Mouse (Mus musculus) hematopoietic stem cell, adult 5-6 weeks (primary cell): ENCODE measurements around the gene Lgals9. TPM values are rescaled to one million over a fixed set of nuclear protein-coding genes. Genes with fewer than 3 reads are reported as not detected.
A peak's percentile ranks its signal among the peaks of the same experiment; 100 is the strongest.

ENCODE experiments used
- ATAC-seq, 2 experiments: fragments of 125-278 bp in 1 of 2; replicated peaks in 1 of 2; 2 replicates each; pipeline ENCODE4 v1.8.0; 2016 to 2017; ENCODE audit warnings: inconsistent platforms in 2 of 2, mild to moderate bottlenecking in 2 of 2, moderate number of reproducible peaks in 2 of 2, low read depth in 1 of 2, moderate TSS enrichment in 1 of 2; ENCODE audit not compliant: low FRiP score in 2 of 2, poor library complexity in 2 of 2, severe bottlenecking in 2 of 2, insufficient read depth in 1 of 2, low TSS enrichment in 1 of 2
- total RNA-seq: library from RNA; stranded (forward); fragments of 172-1452, 232-1000 nt; gene quantifications from 2 replicates; pipeline ENCODE4 v1.2.3, GENCODE M21; 2017

Gene Lgals9
- total RNA-seq, 1 experiment from 2014 or later: 104 TPM

DNA sequence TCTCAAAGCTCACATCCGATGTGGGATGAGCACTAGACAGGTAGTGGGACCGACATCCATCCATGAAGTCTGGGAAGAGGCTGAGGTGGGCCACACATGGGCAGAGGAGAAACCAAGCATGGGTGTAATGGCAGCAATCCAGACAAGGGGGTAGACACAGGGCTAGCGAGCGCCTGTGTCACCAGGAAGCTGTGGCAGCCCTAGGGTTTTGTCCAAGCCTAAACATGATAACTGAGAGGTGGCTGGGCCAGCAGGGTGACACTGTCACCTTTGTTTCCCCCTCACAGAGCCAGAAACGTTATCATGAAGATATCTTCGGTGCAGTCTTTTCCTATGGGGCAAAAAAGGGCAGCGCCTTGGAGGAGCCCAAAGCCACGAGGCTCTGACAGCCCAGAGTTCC lies 25.4 kb downstream of the Lgals9 start:
- no peak for ATAC-seq

DNA sequence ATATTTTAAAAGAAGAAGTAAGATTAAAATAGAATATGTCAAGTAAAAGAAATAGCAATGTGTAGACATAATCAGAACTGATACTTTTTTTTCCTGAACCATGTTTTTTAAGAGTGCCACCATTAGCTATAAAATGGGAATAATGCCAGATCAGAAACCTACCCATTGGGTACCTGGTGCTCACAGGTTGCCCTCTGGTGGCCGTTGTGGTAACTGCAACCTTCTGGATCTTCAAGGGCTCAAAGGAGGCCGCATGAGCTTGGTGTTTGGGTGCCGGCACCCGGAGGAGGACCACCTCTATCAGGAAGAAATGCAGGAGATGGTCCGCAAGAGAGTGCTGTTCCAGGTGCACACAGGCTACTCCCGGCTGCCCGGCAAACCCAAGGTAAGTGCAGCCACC lies 28.5 kb downstream of the Lgals9 start:
- ATAC-seq: peak in 1 of 2 experiments; percentile 50; a peak in 1 of 4 replicates

DNA sequence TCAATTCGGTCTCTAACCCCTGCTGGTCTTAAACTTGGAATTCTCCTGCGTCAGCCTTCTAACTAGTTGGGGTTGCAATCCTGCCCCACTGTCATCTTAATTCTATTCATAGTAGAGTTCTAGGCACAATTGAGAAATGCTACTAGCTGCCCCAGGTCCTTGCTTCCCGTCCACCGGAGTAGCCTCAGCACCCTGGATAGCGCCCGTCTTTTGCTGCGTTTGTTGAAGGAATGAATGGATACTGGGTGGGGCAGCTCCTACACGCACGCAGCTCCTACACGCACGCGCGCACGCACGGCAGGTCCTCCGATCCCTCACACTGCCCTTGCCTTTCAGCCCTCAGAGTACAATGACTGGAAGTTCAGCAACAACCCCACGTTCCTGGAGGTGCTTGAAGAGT lies 32.3 kb downstream of the Lgals9 start:
- ATAC-seq: 0 out of 4 replicates have a peak, but pooled peaks of 1 of the 2 experiments have one; percentile 37

DNA sequence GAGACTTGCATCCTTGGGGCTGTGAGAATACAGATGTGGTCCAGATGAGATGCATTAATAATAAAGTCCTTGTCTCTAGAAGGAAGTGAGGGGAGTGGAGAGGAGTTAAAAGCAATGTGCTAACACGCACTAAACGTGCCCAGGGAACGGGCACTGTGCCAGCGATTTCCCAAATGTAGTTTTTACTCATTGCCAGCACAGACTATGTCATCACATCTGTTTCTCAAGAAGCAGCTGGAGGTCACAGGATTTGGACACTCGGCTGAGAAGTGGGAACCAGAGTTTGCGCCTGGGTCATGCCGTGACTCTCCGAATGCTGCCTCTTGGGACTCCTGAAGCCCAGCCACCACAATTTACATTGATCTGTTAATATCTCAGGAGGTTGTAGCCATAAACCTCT lies 34.4 kb downstream of the Lgals9 start:
- ATAC-seq: peak in 1 of 2 experiments; percentile 27; a peak in 1 of 4 replicates

DNA sequence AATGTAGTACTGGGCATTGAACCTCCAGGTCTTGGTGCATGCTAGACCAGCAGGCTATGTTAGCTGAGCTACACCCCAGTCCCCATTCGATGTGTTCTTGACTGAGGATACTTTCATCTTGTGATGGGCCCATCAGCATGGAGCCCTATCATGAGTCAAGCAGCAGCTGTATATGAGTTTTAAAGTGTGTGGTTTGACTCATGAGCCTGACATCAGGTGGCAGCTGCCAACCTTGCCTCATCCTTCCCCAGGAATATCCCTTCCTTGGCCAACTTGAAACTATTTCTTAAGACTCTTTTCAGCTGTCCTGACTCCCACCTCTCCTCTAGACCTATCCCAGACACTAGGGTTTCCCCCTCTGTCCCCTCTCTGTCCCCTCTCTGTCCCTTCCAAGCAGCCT lies 41.7 kb downstream of the Lgals9 start:
- ATAC-seq: no peak

DNA sequence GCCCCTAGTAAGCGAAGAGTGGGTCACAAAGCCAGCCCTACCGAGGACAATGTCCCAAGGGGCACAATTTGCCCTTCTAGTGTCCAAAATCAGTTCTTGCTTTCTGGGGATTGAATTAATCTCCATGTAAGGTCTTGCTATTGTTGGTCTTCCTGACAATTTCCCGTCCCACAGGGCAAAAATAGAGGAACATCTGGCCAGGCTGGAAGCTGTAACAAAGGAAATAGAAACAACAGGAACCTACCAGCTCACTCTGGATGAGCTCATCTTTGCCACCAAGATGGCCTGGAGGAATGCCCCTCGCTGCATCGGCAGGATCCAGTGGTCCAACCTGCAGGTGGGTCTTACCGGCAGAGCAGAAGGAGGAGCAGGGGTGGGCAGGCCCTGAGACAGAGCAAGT lies 49.6 kb downstream of the Lgals9 start:
- no peak for ATAC-seq

DNA sequence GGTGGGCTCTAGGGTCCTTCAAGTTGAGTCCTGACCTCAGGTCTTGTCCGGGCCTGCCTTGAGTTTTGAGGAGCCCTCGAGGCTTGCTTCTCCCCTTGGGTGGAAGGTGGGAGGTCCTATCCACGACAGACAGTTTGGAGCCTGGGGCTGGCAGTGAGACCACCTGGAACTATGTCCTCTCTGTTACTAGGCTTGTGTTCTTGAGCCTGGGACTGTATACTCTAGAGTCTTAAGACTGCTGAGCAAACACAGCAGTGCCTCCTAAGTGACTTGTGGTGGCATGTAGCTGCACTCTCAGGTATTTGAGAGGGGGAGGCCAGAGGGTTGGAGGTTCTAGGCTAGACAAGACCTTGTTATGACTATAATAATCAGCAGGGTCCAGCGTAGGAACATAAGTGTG lies 50.0 kb downstream of the Lgals9 start:
- ATAC-seq: no peak

DNA sequence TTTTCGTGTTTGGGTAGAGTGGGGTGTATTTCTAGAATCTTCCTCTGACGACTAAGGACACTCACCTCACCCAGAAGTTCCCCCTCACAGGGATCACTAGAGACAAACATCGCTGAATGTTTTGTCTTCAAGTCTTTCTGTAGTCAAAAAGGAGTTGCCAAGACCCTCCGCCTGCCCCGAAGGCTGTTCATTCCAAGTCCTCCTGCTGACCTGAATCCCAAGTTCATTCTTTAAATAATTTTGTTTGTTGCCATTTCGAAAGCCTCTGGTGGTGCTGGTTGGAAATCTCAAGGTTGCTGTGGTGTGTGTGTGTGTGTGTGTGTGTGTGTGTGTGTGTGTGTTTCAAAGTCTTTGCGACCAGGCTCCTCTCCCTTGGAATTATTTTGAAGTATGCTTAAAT lies 50.4 kb downstream of the Lgals9 start:
- no peak for ATAC-seq

DNA sequence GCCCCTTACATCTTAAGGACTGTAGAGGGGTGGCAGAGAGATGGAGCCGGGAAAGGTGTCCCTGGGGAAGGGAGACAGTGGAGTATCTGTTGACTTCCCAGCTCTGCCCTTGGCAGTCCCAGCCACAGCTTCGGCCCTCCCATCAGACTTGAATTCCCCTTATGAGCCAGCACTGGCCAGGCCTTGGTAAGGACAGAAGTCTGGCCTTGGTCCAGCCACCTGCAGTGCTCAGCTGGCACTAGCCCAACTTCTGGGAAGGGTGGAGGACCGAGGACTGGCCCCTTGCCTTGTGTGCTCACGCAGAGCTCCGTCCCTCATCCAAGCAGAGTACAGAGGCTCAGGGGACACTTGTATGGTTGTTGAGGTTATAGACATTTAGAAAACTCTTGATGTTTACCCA lies 55.4 kb downstream of the Lgals9 start:
- no peak for ATAC-seq

DNA sequence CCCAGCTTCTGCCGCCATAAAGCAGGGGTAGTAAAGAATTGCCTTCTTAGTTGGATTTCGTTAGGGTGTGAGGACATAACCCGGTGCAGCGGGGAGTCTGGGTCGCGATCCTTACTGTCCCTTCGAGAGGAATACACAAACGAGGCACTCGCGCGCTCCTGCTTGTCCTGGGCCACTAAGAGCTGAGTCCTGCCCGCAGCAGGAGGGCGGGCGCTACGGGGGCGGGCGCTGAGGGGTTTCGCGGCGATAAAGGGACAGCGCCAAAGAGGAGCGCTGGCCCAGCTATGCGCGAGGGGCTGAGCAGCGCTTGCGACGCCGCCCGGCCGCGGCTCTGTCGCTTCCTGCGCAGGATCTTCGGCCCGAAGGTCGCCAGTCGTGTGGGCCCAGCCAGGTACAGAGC lies 59.8 kb downstream of the Lgals9 start:
- ATAC-seq: 0 out of 4 replicates have a peak, but pooled peaks of 1 of the 2 experiments have one; percentile 16

DNA sequence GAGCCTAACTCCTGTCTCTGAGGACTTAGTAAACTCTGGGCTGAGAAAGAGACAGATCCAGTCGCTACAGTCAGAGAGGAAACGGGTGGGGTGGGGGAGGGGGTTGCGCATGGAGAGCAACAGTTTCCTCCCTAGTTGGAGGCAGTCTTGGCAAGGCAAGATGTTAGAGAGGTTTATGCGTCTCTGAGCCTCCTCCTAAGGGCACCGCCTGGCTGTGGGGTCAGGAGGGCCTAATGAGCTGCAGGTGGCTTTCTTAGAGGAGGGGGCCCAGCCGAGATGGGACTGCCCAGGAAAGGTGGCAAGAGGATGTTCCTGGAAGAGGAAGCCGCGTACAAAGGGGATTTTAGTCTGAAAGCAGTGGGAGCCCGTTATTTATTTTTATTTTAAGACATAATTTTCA lies 60.6 kb downstream of the Lgals9 start:
- ATAC-seq: no peak

DNA sequence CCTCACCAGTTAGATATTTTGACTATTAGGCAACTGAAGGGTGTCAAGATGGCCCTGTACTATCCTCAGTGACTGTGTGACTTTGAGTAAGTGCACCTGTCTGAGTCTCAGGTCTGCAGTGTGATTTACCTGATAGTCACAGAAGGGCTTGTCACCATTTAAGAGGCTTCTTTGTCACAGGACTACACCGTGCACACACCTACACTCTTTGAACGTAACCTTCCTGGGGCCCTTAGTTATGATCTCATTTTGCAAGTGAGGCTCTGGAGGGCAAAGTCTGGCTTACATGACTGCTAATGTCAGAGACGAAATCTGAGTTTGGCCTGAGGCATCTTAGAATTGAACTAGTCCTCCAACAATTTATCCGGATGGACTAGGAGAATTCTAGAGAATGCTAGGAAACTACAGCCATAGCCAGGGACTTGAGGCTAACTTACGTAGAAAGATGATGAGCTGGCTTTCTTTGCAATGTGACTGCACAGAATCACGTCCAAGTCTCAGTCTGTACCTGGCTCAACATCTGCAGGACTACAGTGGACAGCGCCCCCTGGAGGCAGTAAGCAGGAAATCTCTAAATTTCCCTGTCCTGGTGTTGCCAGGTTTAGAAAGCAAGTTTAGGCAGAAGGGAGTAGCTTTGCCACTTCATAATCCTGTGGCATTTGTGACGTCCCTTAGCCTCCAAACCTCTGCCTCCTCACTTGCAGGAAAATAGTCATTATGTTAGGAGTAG lies 61.9 kb downstream of the Lgals9 start:
- ATAC-seq: peak; percentile 70 to 77; a peak in 2 of 4 replicates

DNA sequence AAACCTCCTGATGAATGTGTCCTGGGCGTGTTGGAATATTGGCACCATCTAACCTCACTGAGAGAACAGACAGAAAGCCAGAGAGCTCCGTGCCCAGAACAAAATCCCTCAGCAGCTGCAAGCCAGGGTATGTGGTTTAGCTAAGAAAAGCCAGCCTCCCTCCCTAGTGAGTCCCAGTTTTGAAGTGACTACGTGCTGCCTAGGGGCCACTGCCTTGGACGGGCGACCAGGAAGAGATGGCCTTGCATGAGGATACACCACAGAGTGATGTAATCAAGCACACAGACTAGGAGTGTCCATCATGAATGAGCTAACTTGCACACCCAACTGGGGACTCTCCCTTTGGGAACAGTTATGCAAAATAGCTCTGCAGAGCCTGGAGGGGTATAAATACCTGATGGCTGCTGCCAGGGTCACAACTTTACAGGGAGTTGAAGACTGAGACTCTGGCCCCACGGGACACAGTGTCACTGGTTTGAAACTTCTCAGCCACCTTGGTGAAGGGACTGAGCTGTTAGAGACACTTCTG lies 64.3 kb downstream of the Lgals9 start, which contains the start of gene Nos2:
TSS of gene Nos2 (plus strand) at position 377 of the 529 bp plus-strand sequence.
- ATAC-seq: no peak

DNA sequence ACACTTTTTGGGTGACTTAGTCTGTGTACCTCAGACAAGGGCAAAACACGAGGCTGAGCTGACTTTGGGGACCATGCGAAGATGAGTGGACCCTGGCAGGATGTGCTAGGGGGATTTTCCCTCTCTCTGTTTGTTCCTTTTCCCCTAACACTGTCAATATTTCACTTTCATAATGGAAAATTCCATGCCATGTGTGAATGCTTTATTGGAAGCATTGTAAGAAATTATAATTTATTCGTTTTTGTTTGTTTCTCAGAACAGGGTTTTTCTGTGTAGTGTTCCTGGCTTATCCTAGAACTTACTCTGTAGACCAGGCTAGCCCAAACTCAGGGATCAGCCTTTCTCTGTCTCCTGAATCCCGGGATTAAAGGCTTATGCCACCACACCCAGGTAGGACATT lies 65.0 kb downstream of the Lgals9 start:
- no peak for ATAC-seq

DNA sequence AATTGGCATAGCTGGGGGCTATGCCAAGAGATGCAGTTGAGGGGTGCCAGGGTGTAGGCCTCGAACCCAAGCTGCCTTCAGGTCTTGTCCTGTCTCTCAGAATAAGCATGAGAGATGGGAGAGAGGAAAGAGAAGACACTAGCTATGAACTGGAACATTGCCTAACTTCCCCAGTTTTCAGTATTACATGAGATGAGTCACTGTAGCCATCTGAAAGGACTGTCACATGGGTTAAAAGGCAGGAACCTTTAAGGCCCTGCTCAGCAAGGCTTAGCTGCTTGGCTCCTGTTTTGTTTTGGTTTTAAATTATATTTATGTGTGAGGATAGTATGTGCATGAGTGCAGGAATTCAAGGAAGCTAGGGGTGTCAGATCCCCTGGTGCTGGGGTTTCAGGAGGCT lies 68.3 kb downstream of the Lgals9 start:
- ATAC-seq: no peak; a peak in 2 of 4 replicates

DNA sequence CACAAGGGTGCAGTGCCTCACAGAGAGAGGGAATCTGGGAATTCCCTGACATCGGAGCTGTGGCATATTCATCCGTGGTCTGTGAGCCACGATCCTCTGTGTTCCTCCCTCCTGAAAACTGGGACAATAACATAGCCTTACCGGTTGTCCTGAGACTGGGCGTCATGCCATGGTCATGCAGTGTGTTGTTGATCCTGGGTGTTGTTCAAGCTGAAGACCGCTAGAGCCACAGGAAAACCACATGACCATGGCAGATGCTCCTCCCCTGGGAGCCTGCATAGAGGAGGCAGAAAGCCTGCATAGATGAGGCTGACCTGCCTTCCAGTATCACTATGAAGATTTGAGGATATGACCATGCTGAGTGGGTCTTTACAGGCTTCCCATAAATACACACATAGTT lies 69.3 kb downstream of the Lgals9 start:
- ATAC-seq: peak in 1 of 2 experiments; percentile 38; a peak in 1 of 4 replicates
